Mouse (Mus musculus) ES-E14 (cell line): Measurements from ENCODE around the gene Gart. TPM values are rescaled to one million over a fixed set of nuclear protein-coding genes. Genes with fewer than 3 reads are reported as not detected.

Source experiments
- DNase-seq: peaks from one replicate; pipeline ENCODE4 v3.0.0-alpha.2; 2013; ENCODE audit warnings: low read depth, low spot score
- H3K27ac ChIP-seq: 2 replicates; pipeline ENCODE4 v1.5.1; 2012; ENCODE audit warnings: low read depth, mild to moderate bottlenecking, low read length, moderate library complexity, mixed read lengths; ENCODE audit not compliant: poor library complexity, insufficient read depth, severe bottlenecking
- H3K36me3 ChIP-seq: 2 replicates; pipeline ENCODE4 v1.6.1; 2012; ENCODE audit warnings: mild to moderate bottlenecking, low read length, moderate library complexity, mixed read lengths; ENCODE audit not compliant: control insufficient read depth, poor library complexity, insufficient read depth, severe bottlenecking
- H3K4me1 ChIP-seq, 2 experiments: fragments of 150-350 bp in 1 of 2; sonication (generic) in 1 of 2; 2 replicates each; pipeline ENCODE4 v1.6.1; 2012; ENCODE audit warnings: low read length in 2 of 2, mild to moderate bottlenecking in 1 of 2, mixed read lengths in 1 of 2; ENCODE audit not compliant: control insufficient read depth in 2 of 2, insufficient read depth in 2 of 2, poor library complexity in 1 of 2
- H3K4me3 ChIP-seq, 2 experiments: fragments of 150-350 bp in 1 of 2; sonication (generic) in 1 of 2; 2 replicates each; pipeline ENCODE4 v1.5.1; 2012; ENCODE audit warnings: low read length in 2 of 2, low read depth in 1 of 2, mild to moderate bottlenecking in 1 of 2, mixed read lengths in 1 of 2; ENCODE audit not compliant: insufficient read depth in 1 of 2, poor library complexity in 1 of 2, severe bottlenecking in 1 of 2
- H3K9ac ChIP-seq: 2 replicates; pipeline ENCODE4 v1.6.1; 2012; ENCODE audit warnings: low read depth, mild to moderate bottlenecking, low read length, mixed read lengths; ENCODE audit not compliant: poor library complexity, insufficient read depth, severe bottlenecking
- H3K9me3 ChIP-seq: fragments of 150-350 bp; sonication (generic); 2 replicates; pipeline ENCODE4 v1.6.1; 2012; ENCODE audit warnings: low read depth, mild to moderate bottlenecking, low read length; ENCODE audit not compliant: control insufficient read depth, insufficient read depth
- CHD2 ChIP-seq: IDR thresholded peaks from 2 replicates; pipeline ENCODE4 v1.6.1; 2014; ENCODE audit warnings: mild to moderate bottlenecking, low read depth, low read length, inconsistent platforms
- HCFC1 ChIP-seq: IDR thresholded peaks from 2 replicates; pipeline ENCODE4 v1.6.1; 2012; ENCODE audit warnings: low read length, inconsistent platforms, borderline replicate concordance; ENCODE audit not compliant: insufficient read depth
- MAFK ChIP-seq: IDR thresholded peaks from 2 replicates; pipeline ENCODE4 v1.6.1; 2014; ENCODE audit warnings: mild to moderate bottlenecking, low read depth, low read length, inconsistent platforms; ENCODE audit not compliant: insufficient read depth
- ZC3H11A ChIP-seq: IDR thresholded peaks from 2 replicates; pipeline ENCODE4 v1.6.1; 2012; ENCODE audit warnings: low read depth, mild to moderate bottlenecking, inconsistent platforms, low read length, borderline replicate concordance
- ZNF384 ChIP-seq: IDR thresholded peaks from 2 replicates; pipeline ENCODE4 v1.6.1; 2012; ENCODE audit warnings: low read depth, low read length, inconsistent platforms
- in situ Hi-C, 2 experiments: fragments of 600-800 bp; cut with MboI; formaldehyde crosslinking; loops; one replicate each; pipeline ENCODE4 v1.15.1; 2025; ENCODE audit warnings: low sequenced_read_pairs in 2 of 2, inconsistent platforms in 1 of 2; ENCODE audit not compliant: unreplicated experiment in 2 of 2
- total RNA-seq: library from RNA; depleted of rRNA; stranded (reverse); fragments of 300-350 nt; gene quantifications from 2 replicates; pipeline ENCODE4 v1.2.3, GENCODE M21; 2012

The Gart gene
- total RNA-seq, 1 experiment, result 399 TPM

DNA sequence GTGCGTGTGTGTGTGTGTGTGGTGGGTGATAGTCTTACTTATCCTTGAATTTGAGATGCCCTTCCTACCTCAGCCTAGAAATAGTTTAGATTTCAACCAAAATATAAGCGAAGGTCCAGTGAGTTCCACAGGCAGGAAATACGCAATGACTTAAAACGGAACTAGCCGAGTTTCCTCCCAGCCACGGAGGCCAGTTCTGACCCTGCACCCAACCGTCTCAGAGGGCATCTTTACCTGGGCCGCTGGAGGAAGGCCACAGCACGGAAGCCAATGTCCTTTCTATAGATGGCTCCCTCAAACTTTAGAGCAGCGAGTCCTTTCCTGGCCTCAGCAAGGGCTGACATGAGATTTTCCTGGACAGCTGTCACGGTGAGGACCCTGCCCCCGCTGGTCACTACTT lies 13.1 kb downstream of the Gart start:
- TF ChIP-seq ZC3H11A, result no peak
- TF ChIP-seq HCFC1, result no peak
- TF ChIP-seq ZNF384, result no peak
- TF ChIP-seq MAFK, result no peak
- no peak for TF ChIP-seq CHD2
- H3K4me3 ChIP-seq, result no peak overlapping the region
- no peaks in the 10 kb centered on the region for H3K4me1 ChIP-seq
- in situ Hi-C loops, result no loop called here
- no peak overlapping the region for H3K9ac ChIP-seq
- DNase-seq, result no peak
- no peak overlapping the region for H3K27ac ChIP-seq
- no peaks in the 10 kb centered on the region for H3K9me3 ChIP-seq
- peaks cover 75% of the 10 kb centered on the region for H3K36me3 ChIP-seq

DNA sequence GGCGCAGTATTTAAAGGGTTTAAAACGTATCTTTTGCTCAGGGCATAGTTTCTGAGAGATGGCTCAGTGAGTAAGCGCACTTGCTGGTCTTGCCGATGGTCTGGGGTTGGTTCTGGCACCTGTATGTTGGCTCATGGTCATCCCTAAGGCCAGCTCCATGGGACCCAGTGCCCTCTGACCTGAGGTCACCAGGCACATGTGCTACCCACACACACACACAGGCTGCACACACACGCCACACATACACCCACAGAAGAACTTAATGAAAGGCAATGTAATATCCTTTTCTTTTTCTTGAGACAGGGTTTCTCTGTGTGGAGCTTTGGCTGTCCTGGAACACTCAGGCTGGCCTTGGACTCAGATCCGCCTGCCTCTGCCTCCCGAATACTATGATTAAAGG lies 13.8 kb downstream of the Gart start:
- H3K27ac ChIP-seq, result no peak overlapping the region
- H3K4me3 ChIP-seq, result no peak overlapping the region
- H3K9me3 ChIP-seq, result no peaks in the 10 kb centered on the region
- no peak overlapping the region for H3K9ac ChIP-seq
- H3K36me3 ChIP-seq, result peaks cover 77% of the 10 kb centered on the region
- no peaks in the 10 kb centered on the region for H3K4me1 ChIP-seq
- no peak for DNase-seq
- in situ Hi-C loops, result no loop called here
- no peak for TF ChIP-seq CHD2
- no peak for TF ChIP-seq MAFK
- TF ChIP-seq HCFC1, result no peak
- TF ChIP-seq ZNF384, result no peak
- no peak for TF ChIP-seq ZC3H11A

DNA sequence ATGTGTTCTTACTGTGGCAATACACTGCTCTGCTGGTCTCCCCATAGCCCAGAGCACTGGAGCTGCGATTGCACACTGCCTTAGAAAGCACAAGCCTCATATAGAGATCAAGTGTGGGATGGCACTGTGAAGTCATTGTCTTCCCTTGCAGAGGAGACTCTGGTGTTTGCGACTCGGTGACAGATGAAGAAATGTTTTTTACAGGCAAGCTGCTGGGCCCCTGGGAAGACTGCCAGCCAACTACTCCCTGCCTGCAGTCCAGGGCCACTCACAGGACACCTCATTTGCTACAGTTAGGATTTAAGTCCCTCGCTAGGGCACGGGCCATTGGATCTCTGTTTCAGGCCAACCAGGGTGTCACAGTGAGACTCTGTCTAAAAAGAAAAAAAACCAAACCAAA lies 14.3 kb downstream of the Gart start:
- H3K4me1 ChIP-seq, result no peaks in the 10 kb centered on the region
- H3K4me3 ChIP-seq, result no peak overlapping the region
- no peak overlapping the region for H3K27ac ChIP-seq
- TF ChIP-seq ZC3H11A (no peak), MAFK (no peak), ZNF384 (no peak), HCFC1 (no peak), CHD2 (no peak)
- peaks cover 76% of the 10 kb centered on the region for H3K36me3 ChIP-seq
- no peak overlapping the region for H3K9ac ChIP-seq
- no peak for DNase-seq
- in situ Hi-C loops, result no loop called here
- no peaks in the 10 kb centered on the region for H3K9me3 ChIP-seq

DNA sequence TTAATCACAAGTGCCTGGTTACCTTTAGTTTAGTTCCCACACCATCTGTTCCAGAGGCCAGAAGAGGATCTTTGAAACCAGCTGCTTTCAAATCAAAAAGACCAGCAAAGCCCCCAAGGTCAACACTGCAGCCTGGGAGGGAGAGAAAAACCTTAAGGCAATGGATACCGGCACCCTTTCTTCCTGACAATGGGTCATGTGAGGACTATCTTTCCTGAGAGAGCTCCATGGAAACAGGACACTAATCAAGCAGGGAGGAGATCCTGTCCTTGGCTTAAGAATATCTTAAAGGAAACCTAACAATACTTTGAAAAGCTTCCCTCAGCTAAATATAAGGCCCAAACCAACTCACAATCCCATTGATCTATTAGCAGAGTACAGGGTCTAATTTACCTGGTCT lies 16.2 kb downstream of the Gart start:
- TF ChIP-seq HCFC1 (no peak), ZNF384 (no peak), MAFK (no peak)
- peaks cover 74% of the 10 kb centered on the region for H3K36me3 ChIP-seq
- no peaks in the 10 kb centered on the region for H3K9me3 ChIP-seq
- H3K4me1 ChIP-seq, result no peaks in the 10 kb centered on the region
- H3K4me3 ChIP-seq, result no peak overlapping the region
- no peak for DNase-seq
- H3K9ac ChIP-seq, result no peak overlapping the region
- no peak overlapping the region; the same call in 1 of the 2 replicates for H3K27ac ChIP-seq
- in situ Hi-C loops, result no loop called here

DNA sequence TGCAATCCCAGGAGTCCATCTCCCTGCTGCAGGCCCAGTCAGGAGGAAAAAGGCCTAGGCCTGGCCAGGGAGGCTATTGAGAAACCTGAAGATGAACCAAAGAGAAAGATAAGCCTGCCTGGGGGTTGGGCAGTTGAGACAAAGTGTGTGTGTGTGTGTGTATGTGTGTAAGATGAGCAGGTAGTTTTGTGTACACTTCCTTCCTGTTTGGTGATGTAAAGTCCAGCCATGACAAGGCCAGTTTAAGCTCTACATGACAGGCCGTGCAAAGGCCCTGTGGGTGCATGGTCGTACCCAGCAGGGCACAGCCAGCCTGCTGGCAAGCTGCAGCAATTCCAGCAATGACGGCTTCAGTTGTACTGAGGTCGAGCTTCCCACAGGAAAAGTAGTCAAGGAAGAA lies 17.0 kb downstream of the Gart start:
- H3K9me3 ChIP-seq, result no peaks in the 10 kb centered on the region
- in situ Hi-C loops, result no loop called here
- DNase-seq, result no peak
- H3K36me3 ChIP-seq, result peaks cover 76% of the 10 kb centered on the region
- no peak overlapping the region for H3K9ac ChIP-seq
- H3K4me1 ChIP-seq, result no peaks in the 10 kb centered on the region
- no peak overlapping the region for H3K4me3 ChIP-seq
- TF ChIP-seq CHD2 (no peak), HCFC1 (no peak), MAFK (no peak), ZNF384 (no peak)
- H3K27ac ChIP-seq, result no peak overlapping the region
